13 mouse cellular contexts compared by ENCODE assay signal in the genomic region with DNA sequence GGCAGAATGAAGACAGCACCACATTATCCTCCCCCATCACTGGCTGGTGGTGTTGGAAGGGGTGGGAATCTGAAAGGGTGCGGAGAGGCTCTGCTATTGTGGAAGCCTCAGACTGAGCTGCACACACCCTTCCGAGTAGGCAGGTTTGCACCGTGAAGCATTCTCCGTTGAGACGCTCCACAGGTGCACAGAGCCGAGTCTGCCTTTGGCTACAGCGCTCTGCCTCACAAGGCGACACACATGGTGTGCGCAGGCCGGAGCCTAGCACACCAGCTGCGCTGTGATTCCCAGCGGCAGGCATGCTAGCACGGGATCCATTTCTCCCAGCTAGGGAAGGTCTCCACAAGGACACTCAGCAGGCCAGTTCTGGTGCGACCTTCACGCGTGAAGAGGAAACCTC. TPM values are rescaled to one million over a fixed set of nuclear protein-coding genes. Genes with fewer than 3 reads are reported as not detected.
DNase-seq lines count a peak whose midpoint lies in the region; ATAC-seq lines count a peak whose summit lies in the region.
"Had no signal": no experiment of that assay in that cellular context is flagged by ENCODE, and none has a peak within 500 bp of the region (broad histone marks: within the 10 kb centered on the region; RNA-seq: fewer than 3 reads in every experiment).

No protein-coding gene starts in this region.

- ATAC-seq in kidney, embryonic 15.5 days (replicated peaks; ENCODE audit: low FRiP score), result 0 out of 2 replicates have a peak, but pooled peaks have one; percentile 14
- no peak for ATAC-seq in activated CD4-positive, CD25-positive, alpha-beta regulatory T cell, adult 4 months

- no peak overlapping the region for H3K9ac ChIP-seq in kidney, embryonic 15.5 days
- H3K9ac ChIP-seq: limb, embryonic 12.5 days had no signal

- no peaks in the 10 kb centered on the region for H3K36me3 ChIP-seq in kidney, embryonic 15.5 days
- H3K36me3 ChIP-seq: G1E; limb, embryonic 12.5 days had no signal

- peaks cover 10% of the 10 kb centered on the region; the same call in 1 of the 2 replicates for H3K27me3 ChIP-seq in kidney, embryonic 15.5 days

- H3K9me3 ChIP-seq in kidney, embryonic 15.5 days (replicated peaks), result no peaks in the 10 kb centered on the region

- WGBS in kidney, embryonic 15.5 days, result 76% methylated on average over 16 of the region's 16 CpGs

- H3K4me2 ChIP-seq in kidney, embryonic 15.5 days, result no peak overlapping the region
- H3K4me2 ChIP-seq: limb, embryonic 12.5 days had no signal

- H3K4me3 ChIP-seq in kidney, embryonic 15.5 days (replicated peaks), result no peak overlapping the region
- H3K4me3 ChIP-seq: erythroblast, embryonic 14.5 days; limb, embryonic 12.5 days had no signal

- intact Hi-C loops in left cerebral cortex, postnatal 36 days (cut with DNase I), result loop anchor here (5.0 kb wide), 1 partner anchor 63 kb away; a partner anchor contains a TSS

- no peak for DNase-seq in kidney, postnatal 14 days
- peak; percentile 83 for DNase-seq in brain, adult 2 months (ENCODE audit: low read depth, low spot score)
- peak; percentile 35 to 37 for DNase-seq in frontal cortex, postnatal 25 days (ENCODE audit: low spot score in 2 of 2)
- DNase-seq in left cerebral cortex, postnatal 36 days (ENCODE audit: low spot score in 2 of 2), result peak; percentile 58 to 68
- DNase-seq in cerebellum, postnatal 25 days, result no peak
- DNase-seq in lung, postnatal 10 days, result no peak
- DNase-seq: heart, postnatal 14 days had no signal

- peaks cover 35% of the 10 kb centered on the region for H3K4me1 ChIP-seq in kidney, embryonic 15.5 days

- no peak overlapping the region for H3K27ac ChIP-seq in kidney, embryonic 15.5 days
- H3K27ac ChIP-seq: limb, embryonic 12.5 days; macrophage had no signal

RNA-seq across cellular contexts. Expression of a gene that starts 47.6 kb away (rescaled TPM):
- polyA plus RNA-seq in kidney, embryonic 15.5 days (2015; fragmentation: Nextera tagmentation; extraction: Ambion mirVana), result 14.4 and 16.2 TPM in 2 replicates
- total RNA-seq in left cerebral cortex, postnatal 36 days (2021), result 10 to 100 TPM; 54.4 to 60.6 TPM
- 1 to 10 TPM; 1.5 to 1.6 TPM for polyA plus RNA-seq in activated CD4-positive, CD25-positive, alpha-beta regulatory T cell, adult 4 months (2017; shearing (Covaris generic))
- polyA plus RNA-seq: erythroblast, embryonic 14.5 days; G1E had no signal

Comparison
In these comparisons a context has a peak if more than half of its experiments do, and no peak if none do; other contexts are left out.
1. DNase-seq: peak in brain, adult 2 months (single experiment), frontal cortex, postnatal 25 days (2 of 2) and left cerebral cortex, postnatal 36 days (2 of 2); none in kidney, postnatal 14 days (single experiment), cerebellum, postnatal 25 days (0 of 2) and lung, postnatal 10 days (single experiment).